Mouse (Mus musculus) liver, adult 2 months (tissue): ENCODE results near the gene Kcnc4. TPM values are rescaled to one million over a fixed set of nuclear protein-coding genes. Genes with fewer than 3 reads are reported as not detected.

Experiments used
- DNase-seq: peaks from one replicate; pipeline ENCODE4 v3.0.0-alpha.2; 2011; ENCODE audit warnings: low read depth, low spot score; ENCODE audit errors: extremely low read depth
- H3K27ac ChIP-seq: fragments of 200-500 bp; replicated peaks from 2 replicates; pipeline ENCODE4 v1.5.1; 2012; ENCODE audit warnings: low read depth, mild to moderate bottlenecking, control low read depth, inconsistent platforms, low read length; ENCODE audit not compliant: insufficient read depth
- H3K27me3 ChIP-seq: fragments of 200-500 bp; 2 replicates; pipeline ENCODE4 v1.6.1; 2012; ENCODE audit warnings: mild to moderate bottlenecking, moderate library complexity, low read length, inconsistent platforms; ENCODE audit not compliant: control insufficient read depth, insufficient read depth
- H3K36me3 ChIP-seq: fragments of 200-500 bp; 2 replicates; pipeline ENCODE4 v1.6.1; 2012; ENCODE audit warnings: low read length, inconsistent platforms; ENCODE audit not compliant: control insufficient read depth, insufficient read depth
- H3K4me1 ChIP-seq: fragments of 200-500 bp; 2 replicates; pipeline ENCODE4 v1.6.1; 2011; ENCODE audit warnings: low read length; ENCODE audit not compliant: control insufficient read depth, insufficient read depth
- H3K4me3 ChIP-seq: fragments of 200-500 bp; 2 replicates; pipeline ENCODE4 v1.5.1; 2011; ENCODE audit warnings: low read depth, mild to moderate bottlenecking, control low read depth, low read length, moderate library complexity; ENCODE audit not compliant: insufficient read depth
- H3K79me2 ChIP-seq: fragments of 200-500 bp; 2 replicates; pipeline ENCODE4 v1.6.1; 2012; ENCODE audit warnings: inconsistent platforms, mild to moderate bottlenecking, low read length, moderate library complexity; ENCODE audit not compliant: control insufficient read depth, insufficient read depth
- H3K9ac ChIP-seq: fragments of 200-500 bp; 2 replicates; pipeline ENCODE4 v1.6.1; 2012; ENCODE audit warnings: low read depth, mild to moderate bottlenecking, control low read depth, inconsistent platforms, low read length
- CTCF ChIP-seq: fragments of 200-500 bp; IDR thresholded peaks from 2 replicates; pipeline ENCODE4 v1.5.1; 2011; ENCODE audit warnings: low read depth, low read length, control low read depth
- POLR2A ChIP-seq: fragments of 200-500 bp; IDR thresholded peaks from 2 replicates; pipeline ENCODE4 v1.6.1; 2011; ENCODE audit warnings: low read length, control low read depth; ENCODE audit not compliant: insufficient read depth; ENCODE audit errors: extremely low read depth
- WGBS: fragments of 180-500 bp; shearing (Covaris S2); methylation state at CpG from one replicate; pipeline ENCODE4 v1.1.7; 2018; 5-methylcytosine and 5-hydroxymethylcytosine counted together
- polyA plus RNA-seq: library from polyadenylated mRNA; depleted of rRNA; stranded (reverse); fragments of >200 nt; gene quantifications from 2 replicates; pipeline ENCODE4 v1.2.3, GENCODE M21; 2012
- total RNA-seq: library from RNA; depleted of rRNA; stranded (reverse); fragments of >200 nt; gene quantifications from 2 replicates; pipeline ENCODE4 v1.2.3, GENCODE M21; 2014

Kcnc4 gene
- total and polyA plus RNA-seq, 2 experiments, result 0.05 TPM; not detected in 1

DNA sequence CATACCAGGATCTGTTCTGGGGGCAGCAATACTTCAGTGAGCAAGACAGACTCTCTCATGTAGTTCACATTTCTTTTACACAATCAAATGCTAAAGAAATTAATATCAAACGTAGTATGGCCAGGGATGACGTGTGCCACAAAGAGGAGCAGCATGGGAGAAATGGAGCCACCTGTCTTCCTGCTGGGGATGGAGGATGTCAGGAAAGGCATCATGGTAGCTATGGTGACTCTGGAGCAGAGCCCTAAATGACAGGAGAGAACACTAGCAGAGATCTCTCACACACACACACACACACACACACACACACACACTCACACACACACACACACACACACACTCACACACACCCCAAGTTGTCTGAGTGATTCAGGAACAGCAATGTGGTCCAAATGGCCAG is 44.4 kb upstream of the Kcnc4 start:
- Histone ChIP-seq H3K4me3 (no peak overlapping the region), H3K36me3 (no peaks in the 10 kb centered on the region), H3K4me1 (no peaks in the 10 kb centered on the region), H3K9ac (no peak overlapping the region), H3K27me3 (no peaks in the 10 kb centered on the region), H3K79me2 (no peaks in the 10 kb centered on the region), H3K27ac (no peak overlapping the region)
- WGBS, result 66% methylated on average over 2 of the region's 2 CpGs
- TF ChIP-seq CTCF (no peak), POLR2A (no peak)
- no peak for DNase-seq

DNA sequence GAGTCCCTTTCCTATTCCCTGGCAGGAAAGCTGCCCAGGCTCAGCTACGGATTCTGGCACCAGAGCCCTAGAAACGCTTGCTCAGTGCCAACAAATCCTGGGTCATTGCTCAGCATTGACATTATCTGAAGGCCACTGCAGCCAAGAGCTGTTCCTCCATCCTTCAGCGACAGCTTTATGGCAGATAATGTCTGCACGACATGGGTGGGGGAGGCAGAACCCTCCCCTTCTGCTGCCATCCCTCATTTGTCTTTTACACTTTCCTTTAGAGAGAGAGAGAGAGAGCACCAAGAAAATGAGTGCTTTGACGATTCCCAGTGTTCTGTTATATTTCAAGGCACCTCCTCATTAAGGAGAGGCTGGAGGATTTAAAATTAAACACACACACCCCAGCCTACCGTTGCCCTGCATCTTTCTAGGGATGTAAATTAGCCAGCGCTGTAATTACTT is 42.4 kb upstream of the Kcnc4 start:
- TF ChIP-seq POLR2A (no peak), CTCF (no peak)
- no peaks in the 10 kb centered on the region for H3K79me2 ChIP-seq
- peak; percentile 9 for DNase-seq

DNA sequence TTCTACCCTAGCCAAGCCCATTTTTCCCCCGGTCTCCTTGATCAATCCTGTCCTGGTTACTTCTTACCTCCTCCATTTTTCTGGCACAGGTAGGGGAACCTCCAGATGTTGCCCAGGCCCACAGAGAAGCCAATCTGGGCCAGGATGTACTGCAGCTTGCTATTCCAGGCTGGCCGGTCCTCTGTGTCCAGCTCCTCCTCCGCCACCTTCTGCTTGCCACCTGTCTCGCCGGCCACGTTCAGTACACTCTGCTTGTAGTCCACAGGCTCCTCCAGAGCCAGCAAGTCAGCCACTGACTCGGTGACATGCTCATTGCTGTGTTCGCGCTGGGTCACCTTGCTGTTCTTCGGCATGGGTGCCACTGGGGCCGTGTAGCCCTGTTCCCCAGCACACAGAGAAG is 40.9 kb upstream of the Kcnc4 start:
- H3K4me3 ChIP-seq, result no peak overlapping the region
- H3K27me3 ChIP-seq, result no peaks in the 10 kb centered on the region
- no peaks in the 10 kb centered on the region for H3K36me3 ChIP-seq
- 94% methylated on average over 11 of the region's 11 CpGs for WGBS
- H3K9ac ChIP-seq, result no peak overlapping the region
- H3K4me1 ChIP-seq, result no peaks in the 10 kb centered on the region
- TF ChIP-seq POLR2A, result no peak
- no peak for TF ChIP-seq CTCF
- H3K27ac ChIP-seq, result no peak overlapping the region
- H3K79me2 ChIP-seq, result no peaks in the 10 kb centered on the region
- no peak for DNase-seq

More for the DNA sequence above, 42.4 kb upstream of the Kcnc4 start:
- Histone ChIP-seq H3K27ac (no peak overlapping the region), H3K4me1 (no peaks in the 10 kb centered on the region), H3K9ac (no peak overlapping the region), H3K27me3 (no peaks in the 10 kb centered on the region), H3K36me3 (no peaks in the 10 kb centered on the region), H3K4me3 (no peak overlapping the region)
- WGBS, result 62% methylated on average over 7 of the region's 7 CpGs

DNA sequence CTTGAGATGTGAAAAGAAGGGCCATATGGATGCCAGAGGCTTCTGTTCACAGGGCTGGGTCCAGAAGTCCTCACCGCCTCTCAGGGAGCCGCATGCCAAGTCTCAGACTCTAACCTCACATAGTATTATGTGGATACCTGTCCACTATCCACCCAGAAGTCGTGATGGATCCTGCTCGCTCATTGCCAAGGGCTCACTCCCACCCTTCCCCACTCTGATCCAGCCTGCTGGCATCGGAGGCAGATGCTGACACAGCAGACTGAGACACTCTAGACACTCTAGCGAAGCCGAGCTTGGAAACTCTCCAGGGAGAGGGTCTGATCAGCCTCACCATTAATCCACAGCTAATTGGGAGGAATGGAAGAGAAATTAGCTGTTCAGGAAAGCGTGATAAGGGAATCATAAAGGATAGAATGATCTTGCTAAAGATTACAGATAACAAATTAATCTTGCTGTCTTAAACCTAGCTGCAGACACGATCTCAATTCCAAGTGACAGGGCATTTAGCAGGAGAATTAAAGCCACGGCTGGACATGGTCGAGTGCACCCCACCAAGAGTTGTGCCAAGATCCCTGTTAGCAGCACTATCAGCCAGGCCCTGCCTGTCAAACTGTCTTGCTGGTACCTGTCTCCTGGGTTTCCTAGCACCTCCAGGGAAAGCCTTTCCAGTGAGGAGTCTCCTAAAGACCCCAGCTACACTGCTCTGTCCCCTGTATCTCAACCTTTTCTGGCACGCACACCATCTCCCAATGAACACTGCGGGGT is 36.9 kb upstream of the Kcnc4 start:
- Histone ChIP-seq H3K4me1 (no peaks in the 10 kb centered on the region), H3K4me3 (no peak overlapping the region), H3K9ac (no peak overlapping the region), H3K79me2 (no peaks in the 10 kb centered on the region), H3K36me3 (no peaks in the 10 kb centered on the region), H3K27ac (no peak overlapping the region), H3K27me3 (no peaks in the 10 kb centered on the region; the same call in 1 of the 2 replicates)
- 74% methylated on average over 13 of the region's 13 CpGs for WGBS
- DNase-seq, result no peak
- no peak for TF ChIP-seq POLR2A
- TF ChIP-seq CTCF, result no peak

DNA sequence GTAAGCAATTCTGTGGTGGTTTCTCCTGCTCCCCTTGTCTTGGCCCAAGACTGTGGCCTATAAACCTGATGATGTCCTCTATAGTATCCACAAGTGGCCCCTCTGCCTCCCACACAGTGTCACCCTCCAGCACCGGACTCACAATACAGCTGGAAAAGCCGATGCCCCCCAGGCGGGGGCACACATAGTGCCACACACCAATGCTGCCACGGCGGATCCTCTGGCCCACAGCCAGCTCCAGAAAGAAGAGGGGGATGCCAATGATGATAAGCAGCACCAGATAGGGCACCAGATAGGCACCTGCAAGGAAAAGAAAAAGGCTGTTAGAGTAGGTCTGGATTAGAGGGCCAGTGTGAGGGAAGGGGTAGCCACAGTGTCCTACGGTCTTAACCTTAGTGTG is 36.2 kb upstream of the Kcnc4 start:
- TF ChIP-seq POLR2A, result no peak
- TF ChIP-seq CTCF, result no peak
- Histone ChIP-seq H3K27ac (no peak overlapping the region), H3K36me3 (no peaks in the 10 kb centered on the region), H3K4me1 (no peaks in the 10 kb centered on the region), H3K9ac (no peak overlapping the region), H3K4me3 (no peak overlapping the region), H3K27me3 (no peaks in the 10 kb centered on the region; the same call in 1 of the 2 replicates), H3K79me2 (no peaks in the 10 kb centered on the region)
- DNase-seq, result no peak
- 85% methylated on average over 6 of the region's 6 CpGs for WGBS

DNA sequence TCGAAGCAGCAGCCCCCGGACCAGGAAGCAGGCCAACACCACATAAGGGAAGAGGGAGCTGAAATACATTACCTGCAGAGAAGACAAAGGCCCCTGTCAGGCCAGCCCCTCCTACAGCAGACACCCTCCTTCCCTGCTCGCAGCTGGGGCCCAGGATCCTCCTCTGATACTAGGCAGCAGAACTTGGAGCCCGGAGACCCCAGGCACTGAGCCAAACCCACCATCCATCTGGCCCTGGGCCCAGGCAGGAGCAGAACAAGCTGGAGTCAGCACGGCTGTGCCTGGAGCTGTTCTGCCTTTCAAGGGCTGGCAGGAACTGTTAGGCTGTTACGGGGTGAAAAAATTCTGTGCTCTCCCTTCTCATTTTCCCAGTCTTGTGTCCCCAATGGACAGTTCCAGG is 32.1 kb upstream of the Kcnc4 start:
- H3K36me3 ChIP-seq, result no peaks in the 10 kb centered on the region
- no peaks in the 10 kb centered on the region; the same call in 1 of the 2 replicates for H3K27me3 ChIP-seq
- no peak overlapping the region for H3K4me3 ChIP-seq
- no peak overlapping the region for H3K27ac ChIP-seq
- H3K9ac ChIP-seq, result no peak overlapping the region
- TF ChIP-seq CTCF (no peak), POLR2A (no peak)
- no peak for DNase-seq
- H3K79me2 ChIP-seq, result no peaks in the 10 kb centered on the region
- whole genome bisulfite sequencing, result 56% methylated on average over 6 of the region's 6 CpGs
- no peaks in the 10 kb centered on the region for H3K4me1 ChIP-seq
